Mouse (Mus musculus): ENCODE data around the gene Enox1. TPM values are rescaled to one million over a fixed set of nuclear protein-coding genes. Genes with fewer than 3 reads are reported as not detected.

The Enox1 gene
- total RNA-seq, 1 experiment = 25.3 TPM

- no peak overlapping the region for H3K4me3 ChIP-seq (ENCODE audit: insufficient read depth in 1 of 2, low read depth in 1 of 2, low read length in 2 of 2, poor library complexity in 1 of 2, severe bottlenecking in 1 of 2)
- H3K9me3 ChIP-seq (ENCODE audit: control insufficient read depth, insufficient read depth, low read depth, low read length) = no peaks in the 10 kb centered on the region
- no peak for DNase-seq (ENCODE audit: low read depth, low spot score)
- TF ChIP-seq ZNF384 (IDR thresholded peaks at IDR 0.05; ENCODE audit: low read depth, low read length) = no peak
- no peak for TF ChIP-seq HCFC1 (IDR thresholded peaks at IDR 0.05; ENCODE audit: borderline replicate concordance, insufficient read depth, low read length)
- no peak for TF ChIP-seq MAFK (IDR thresholded peaks at IDR 0.05; ENCODE audit: insufficient read depth, low read depth, low read length)
- TF ChIP-seq CHD2 (IDR thresholded peaks at IDR 0.05; ENCODE audit: low read depth, low read length) = no peak
- TF ChIP-seq ZC3H11A (IDR thresholded peaks at IDR 0.05; ENCODE audit: borderline replicate concordance, low read depth, low read length) = no peak
- H3K27ac ChIP-seq (ENCODE audit: insufficient read depth, low read depth, low read length, poor library complexity, severe bottlenecking) = no peak overlapping the region
- H3K4me1 ChIP-seq (ENCODE audit: control insufficient read depth in 2 of 2, insufficient read depth in 2 of 2, low read length in 2 of 2, poor library complexity in 1 of 2) = no peaks in the 10 kb centered on the region
- no peaks in the 10 kb centered on the region for H3K36me3 ChIP-seq (ENCODE audit: control insufficient read depth, insufficient read depth, low read length, poor library complexity, severe bottlenecking)
- in situ Hi-C loops (cut with MboI; ENCODE audit: low sequenced_read_pairs in 2 of 2, unreplicated experiment in 2 of 2) = no loop called here
- H3K9ac ChIP-seq (ENCODE audit: insufficient read depth, low read depth, low read length, poor library complexity, severe bottlenecking) = no peak overlapping the region
These were observed 117.2 kb downstream of the Enox1 start for GRCm38 (mm10) chr14:77273721-77274120.

- H3K4me1 ChIP-seq (ENCODE audit: control insufficient read depth in 2 of 2, insufficient read depth in 2 of 2, low read length in 2 of 2, poor library complexity in 1 of 2) = no peaks in the 10 kb centered on the region
- no peaks in the 10 kb centered on the region for H3K9me3 ChIP-seq (ENCODE audit: control insufficient read depth, insufficient read depth, low read depth, low read length)
- TF ChIP-seq ZNF384 (IDR thresholded peaks at IDR 0.05; ENCODE audit: low read depth, low read length) (no peak), CHD2 (IDR thresholded peaks at IDR 0.05; ENCODE audit: low read depth, low read length) (no peak), HCFC1 (IDR thresholded peaks at IDR 0.05; ENCODE audit: borderline replicate concordance, insufficient read depth, low read length) (no peak), ZC3H11A (IDR thresholded peaks at IDR 0.05; ENCODE audit: borderline replicate concordance, low read depth, low read length) (no peak), MAFK (IDR thresholded peaks at IDR 0.05; ENCODE audit: insufficient read depth, low read depth, low read length) (no peak)
- in situ Hi-C loops (cut with MboI; ENCODE audit: low sequenced_read_pairs in 2 of 2, unreplicated experiment in 2 of 2) = no loop called here
- no peak overlapping the region for H3K27ac ChIP-seq (ENCODE audit: insufficient read depth, low read depth, low read length, poor library complexity, severe bottlenecking)
- H3K36me3 ChIP-seq (ENCODE audit: control insufficient read depth, insufficient read depth, low read length, poor library complexity, severe bottlenecking) = no peaks in the 10 kb centered on the region
- H3K4me3 ChIP-seq (ENCODE audit: insufficient read depth in 1 of 2, low read depth in 1 of 2, low read length in 2 of 2, poor library complexity in 1 of 2, severe bottlenecking in 1 of 2) = no peak overlapping the region
- DNase-seq (ENCODE audit: low read depth, low spot score) = no peak
- no peak overlapping the region for H3K9ac ChIP-seq (ENCODE audit: insufficient read depth, low read depth, low read length, poor library complexity, severe bottlenecking)
These were observed 119.0 kb downstream of the Enox1 start for GRCm38 (mm10) chr14:77275607-77276006.

GRCm38 (mm10) chr14:77279143-77279542, 122.6 kb downstream of the Enox1 start:
- TF ChIP-seq HCFC1 (IDR thresholded peaks at IDR 0.05; ENCODE audit: borderline replicate concordance, insufficient read depth, low read length) (no peak), ZNF384 (IDR thresholded peaks at IDR 0.05; ENCODE audit: low read depth, low read length) (no peak), MAFK (IDR thresholded peaks at IDR 0.05; ENCODE audit: insufficient read depth, low read depth, low read length) (no peak), ZC3H11A (IDR thresholded peaks at IDR 0.05; ENCODE audit: borderline replicate concordance, low read depth, low read length) (no peak), CHD2 (IDR thresholded peaks at IDR 0.05; ENCODE audit: low read depth, low read length) (no peak)
- in situ Hi-C loops (cut with MboI; ENCODE audit: low sequenced_read_pairs in 2 of 2, unreplicated experiment in 2 of 2) = no loop called here
- DNase-seq (ENCODE audit: low read depth, low spot score) = no peak
- Histone ChIP-seq H3K4me3 (ENCODE audit: insufficient read depth in 1 of 2, low read depth in 1 of 2, low read length in 2 of 2, poor library complexity in 1 of 2, severe bottlenecking in 1 of 2) (no peak overlapping the region), H3K27ac (ENCODE audit: insufficient read depth, low read depth, low read length, poor library complexity, severe bottlenecking) (no peak overlapping the region), H3K4me1 (ENCODE audit: control insufficient read depth in 2 of 2, insufficient read depth in 2 of 2, low read length in 2 of 2, poor library complexity in 1 of 2) (no peaks in the 10 kb centered on the region), H3K9ac (ENCODE audit: insufficient read depth, low read depth, low read length, poor library complexity, severe bottlenecking) (no peak overlapping the region), H3K9me3 (ENCODE audit: control insufficient read depth, insufficient read depth, low read depth, low read length) (no peaks in the 10 kb centered on the region), H3K36me3 (ENCODE audit: control insufficient read depth, insufficient read depth, low read length, poor library complexity, severe bottlenecking) (no peaks in the 10 kb centered on the region)

DNA sequence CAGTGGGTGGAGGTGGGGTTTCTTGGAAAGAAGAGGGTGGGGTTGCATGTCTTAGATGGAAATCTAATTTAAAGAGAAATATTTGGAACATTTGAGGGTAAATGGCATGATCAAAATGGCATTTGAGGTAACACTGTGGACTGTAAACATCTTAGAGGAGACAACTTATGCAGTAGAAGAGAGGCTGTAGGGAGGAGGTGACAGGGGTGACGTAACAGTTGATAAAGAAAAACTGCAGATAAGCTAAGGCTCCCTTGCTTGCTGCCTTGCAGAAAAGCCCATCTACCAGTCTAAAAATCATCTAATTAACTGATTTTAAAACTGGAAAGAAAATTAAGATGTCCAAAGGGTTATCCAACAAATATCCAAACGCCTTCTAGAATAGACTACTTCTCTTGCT, 123.9 kb downstream of the Enox1 start:
- Histone ChIP-seq H3K36me3 (ENCODE audit: control insufficient read depth, insufficient read depth, low read length, poor library complexity, severe bottlenecking) (no peaks in the 10 kb centered on the region), H3K9ac (ENCODE audit: insufficient read depth, low read depth, low read length, poor library complexity, severe bottlenecking) (no peak overlapping the region), H3K9me3 (ENCODE audit: control insufficient read depth, insufficient read depth, low read depth, low read length) (no peaks in the 10 kb centered on the region), H3K4me3 (ENCODE audit: insufficient read depth in 1 of 2, low read depth in 1 of 2, low read length in 2 of 2, poor library complexity in 1 of 2, severe bottlenecking in 1 of 2) (no peak overlapping the region), H3K27ac (ENCODE audit: insufficient read depth, low read depth, low read length, poor library complexity, severe bottlenecking) (no peak overlapping the region), H3K4me1 (ENCODE audit: control insufficient read depth in 2 of 2, insufficient read depth in 2 of 2, low read length in 2 of 2, poor library complexity in 1 of 2) (no peaks in the 10 kb centered on the region)
- TF ChIP-seq HCFC1 (IDR thresholded peaks at IDR 0.05; ENCODE audit: borderline replicate concordance, insufficient read depth, low read length) (no peak), MAFK (IDR thresholded peaks at IDR 0.05; ENCODE audit: insufficient read depth, low read depth, low read length) (no peak), ZC3H11A (IDR thresholded peaks at IDR 0.05; ENCODE audit: borderline replicate concordance, low read depth, low read length) (no peak), CHD2 (IDR thresholded peaks at IDR 0.05; ENCODE audit: low read depth, low read length) (no peak), ZNF384 (IDR thresholded peaks at IDR 0.05; ENCODE audit: low read depth, low read length) (no peak)
- no peak for DNase-seq (ENCODE audit: low read depth, low spot score)
- in situ Hi-C loops (cut with MboI; ENCODE audit: low sequenced_read_pairs in 2 of 2, unreplicated experiment in 2 of 2) = no loop called here

- H3K27ac ChIP-seq (ENCODE audit: insufficient read depth, low read depth, low read length, poor library complexity, severe bottlenecking) = no peak overlapping the region
- in situ Hi-C loops (cut with MboI; ENCODE audit: low sequenced_read_pairs in 2 of 2, unreplicated experiment in 2 of 2) = no loop called here
- no peaks in the 10 kb centered on the region for H3K4me1 ChIP-seq (ENCODE audit: control insufficient read depth in 2 of 2, insufficient read depth in 2 of 2, low read length in 2 of 2, poor library complexity in 1 of 2)
These were observed 124.3 kb downstream of the Enox1 start for GRCm38 (mm10) chr14:77280893-77281292.

More at GRCm38 (mm10) chr14:77280893-77281292, 124.3 kb downstream of the Enox1 start:
- H3K9ac ChIP-seq (ENCODE audit: insufficient read depth, low read depth, low read length, poor library complexity, severe bottlenecking) = no peak overlapping the region
- no peaks in the 10 kb centered on the region for H3K9me3 ChIP-seq (ENCODE audit: control insufficient read depth, insufficient read depth, low read depth, low read length)
- no peak overlapping the region for H3K4me3 ChIP-seq (ENCODE audit: insufficient read depth in 1 of 2, low read depth in 1 of 2, low read length in 2 of 2, poor library complexity in 1 of 2, severe bottlenecking in 1 of 2)
- no peaks in the 10 kb centered on the region for H3K36me3 ChIP-seq (ENCODE audit: control insufficient read depth, insufficient read depth, low read length, poor library complexity, severe bottlenecking)
- DNase-seq (ENCODE audit: low read depth, low spot score) = no peak
- no peak for TF ChIP-seq MAFK (IDR thresholded peaks at IDR 0.05; ENCODE audit: insufficient read depth, low read depth, low read length)
- no peak for TF ChIP-seq CHD2 (IDR thresholded peaks at IDR 0.05; ENCODE audit: low read depth, low read length)
- no peak for TF ChIP-seq ZC3H11A (IDR thresholded peaks at IDR 0.05; ENCODE audit: borderline replicate concordance, low read depth, low read length)
- no peak for TF ChIP-seq ZNF384 (IDR thresholded peaks at IDR 0.05; ENCODE audit: low read depth, low read length)
- no peak for TF ChIP-seq HCFC1 (IDR thresholded peaks at IDR 0.05; ENCODE audit: borderline replicate concordance, insufficient read depth, low read length)
